Comparison of ENCODE assay signal across 7 mouse cellular contexts in the genomic region with DNA sequence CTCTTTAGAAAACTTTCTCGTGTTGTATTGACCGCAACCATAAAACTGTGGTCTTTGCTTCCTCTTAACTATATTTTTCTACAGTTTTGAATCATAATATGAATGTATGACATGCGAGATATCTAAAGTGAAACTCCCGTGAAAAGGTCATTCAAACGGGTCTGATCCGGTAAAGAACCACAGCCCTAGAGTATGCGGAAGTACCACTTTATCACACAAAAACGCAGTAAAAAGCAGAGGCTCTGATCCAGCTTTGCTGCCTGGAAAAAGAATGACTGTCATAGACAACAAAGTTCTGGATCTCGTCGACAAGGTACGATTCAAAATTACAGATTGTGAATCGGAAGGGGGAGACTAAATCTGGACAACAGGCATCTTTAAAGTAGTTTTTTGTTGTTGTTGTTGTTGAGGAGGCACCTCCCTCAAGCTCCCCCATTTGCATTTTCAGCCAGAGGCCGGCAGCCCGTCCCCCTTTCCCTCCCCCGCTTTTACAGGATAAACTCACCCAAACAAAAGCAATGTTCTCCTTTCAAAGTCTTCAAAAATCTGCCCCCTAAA. TPM values are rescaled to one million over a fixed set of nuclear protein-coding genes. Genes with fewer than 3 reads are reported as not detected.
DNase-seq lines count a peak whose midpoint lies in the region; ATAC-seq and TF ChIP-seq lines count a peak whose summit lies in the region.

No protein-coding gene starts in this region.

- H3K9me3 ChIP-seq in ES-Bruce4 (replicated peaks; ENCODE audit: control insufficient read depth, insufficient read depth, low read length, poor library complexity, severe bottlenecking): no peaks in the 10 kb centered on the region
- H3K9me3 ChIP-seq in heart, embryonic 13.5 days: no peaks in the 10 kb centered on the region
- no peaks in the 10 kb centered on the region for H3K9me3 ChIP-seq in midbrain, embryonic 10.5 days (replicated peaks)

- TF ChIP-seq POLR2A in ES-Bruce4 (IDR thresholded peaks at IDR 0.05; ENCODE audit: insufficient read depth, low read length): no peak

- H3K27me3 ChIP-seq in ES-Bruce4 (ENCODE audit: control insufficient read depth, insufficient read depth, low read length, poor library complexity, severe bottlenecking): no peaks in the 10 kb centered on the region
- H3K27me3 ChIP-seq in heart, embryonic 13.5 days (replicated peaks): no peaks in the 10 kb centered on the region
- no peaks in the 10 kb centered on the region for H3K27me3 ChIP-seq in midbrain, embryonic 10.5 days (ENCODE audit: low read depth, poor library complexity, severe bottlenecking)

- peaks cover 2% of the 10 kb centered on the region for H3K4me1 ChIP-seq in ES-Bruce4 (ENCODE audit: control insufficient read depth, insufficient read depth, low read length)
- peaks cover 4% of the 10 kb centered on the region; the same call in 1 of the 2 replicates for H3K4me1 ChIP-seq in heart, embryonic 13.5 days
- no peaks in the 10 kb centered on the region for H3K4me1 ChIP-seq in midbrain, embryonic 10.5 days

- H3K4me3 ChIP-seq in ES-Bruce4 (ENCODE audit: low read depth, low read length): no peak overlapping the region; the same call in 1 of the 2 replicates
- H3K4me3 ChIP-seq in heart, embryonic 13.5 days: peak overlapping the region; percentile 64
- peak overlapping the region; percentile 35 for H3K4me3 ChIP-seq in midbrain, embryonic 10.5 days

- 5% methylated on average over 15 of the region's 15 CpGs for WGBS in heart, embryonic 13.5 days
- WGBS in midbrain, embryonic 10.5 days: 18% methylated on average over 15 of the region's 15 CpGs

- ATAC-seq in heart, embryonic 13.5 days (ENCODE audit: extremely low read depth, insufficient number of reproducible peaks, low FRiP score, low TSS enrichment): no peak

- no peak for TF ChIP-seq CTCF in ES-Bruce4 (IDR thresholded peaks at IDR 0.05; ENCODE audit: low read depth, low read length)

- H3K27ac ChIP-seq in ES-Bruce4 (ENCODE audit: insufficient read depth, low read length): peak overlapping the region; percentile 77
- peak overlapping the region; percentile 77 for H3K27ac ChIP-seq in heart, embryonic 13.5 days (replicated peaks)
- H3K27ac ChIP-seq in midbrain, embryonic 10.5 days (replicated peaks): no peak overlapping the region

- peak; percentile 13 for DNase-seq in embryo, embryonic 10 days (ENCODE audit: low spot score)
- DNase-seq in kidney, postnatal 14 days: peak; percentile 12
- no peak for DNase-seq in midbrain, embryonic 10.5 days (ENCODE audit: low spot score)
- DNase-seq in yolk sac, embryonic 10.5 days (ENCODE audit: low spot score): peak; percentile 35
- DNase-seq in cerebellum, adult 18-20 months: no peak

- no peaks in the 10 kb centered on the region for H3K36me3 ChIP-seq in ES-Bruce4 (ENCODE audit: control insufficient read depth, insufficient read depth, low read length, poor library complexity, severe bottlenecking)
- H3K36me3 ChIP-seq in heart, embryonic 13.5 days: no peaks in the 10 kb centered on the region
- H3K36me3 ChIP-seq in midbrain, embryonic 10.5 days: no peaks in the 10 kb centered on the region

- H3K4me2 ChIP-seq in heart, embryonic 13.5 days: peak overlapping the region; percentile 68

- H3K9ac ChIP-seq in ES-Bruce4 (ENCODE audit: low read depth, poor library complexity, severe bottlenecking): no peak overlapping the region
- peak overlapping the region; percentile 77 for H3K9ac ChIP-seq in heart, embryonic 13.5 days

- no peak for TF ChIP-seq EP300 in ES-Bruce4 (IDR thresholded peaks at IDR 0.05; ENCODE audit: insufficient read depth, low read depth, low read length)

RNA-seq across cellular contexts. Expression of a gene that starts 0.4 kb away (rescaled TPM):
- 25.3 and 26.2 TPM in 2 replicates for polyA plus RNA-seq in ES-Bruce4 (2011; ENCODE audit: insufficient read depth, insufficient read length, low read depth, missing spikeins)
- 7.6 and 8.8 TPM in 2 replicates for polyA plus RNA-seq in heart, embryonic 13.5 days (2015; fragmentation: Nextera tagmentation; extraction: Ambion mirVana)
- 1.2 and 1.8 TPM in 2 replicates for polyA plus RNA-seq in midbrain, embryonic 10.5 days (2016; fragmentation: Nextera tagmentation; extraction: Ambion mirVana)

RNA-seq across cellular contexts. Expression of a gene that starts 14.4 kb away (rescaled TPM):
- polyA plus RNA-seq in ES-Bruce4 (2011; ENCODE audit: insufficient read depth, insufficient read length, low read depth, missing spikeins): not detected in 2 replicates
- 0.13 TPM in 1 of 2 replicates, not detected in the other for polyA plus RNA-seq in heart, embryonic 13.5 days (2015; fragmentation: Nextera tagmentation; extraction: Ambion mirVana)
- polyA plus RNA-seq in midbrain, embryonic 10.5 days (2016; fragmentation: Nextera tagmentation; extraction: Ambion mirVana): not detected in 2 replicates

RNA-seq across cellular contexts. Expression of a gene that starts 27.0 kb away (rescaled TPM):
- 1.2 and 2.5 TPM in 2 replicates for polyA plus RNA-seq in ES-Bruce4 (2011; ENCODE audit: insufficient read depth, insufficient read length, low read depth, missing spikeins)
- polyA plus RNA-seq in heart, embryonic 13.5 days (2015; fragmentation: Nextera tagmentation; extraction: Ambion mirVana): 0.57 TPM in 2 replicates
- polyA plus RNA-seq in midbrain, embryonic 10.5 days (2016; fragmentation: Nextera tagmentation; extraction: Ambion mirVana): 0.11 TPM in 1 of 2 replicates, not detected in the other

RNA-seq across cellular contexts. Expression of a gene that starts 38.3 kb away (rescaled TPM):
- polyA plus RNA-seq in ES-Bruce4 (2011; ENCODE audit: insufficient read depth, insufficient read length, low read depth, missing spikeins): 16.0 and 16.3 TPM in 2 replicates
- polyA plus RNA-seq in heart, embryonic 13.5 days (2015; fragmentation: Nextera tagmentation; extraction: Ambion mirVana): 2.3 and 2.6 TPM in 2 replicates
- polyA plus RNA-seq in midbrain, embryonic 10.5 days (2016; fragmentation: Nextera tagmentation; extraction: Ambion mirVana): 0.41 and 0.46 TPM in 2 replicates

RNA-seq across cellular contexts. Expression of a gene that starts 54.8 kb away (rescaled TPM):
- not detected in 2 replicates for polyA plus RNA-seq in ES-Bruce4 (2011; ENCODE audit: insufficient read depth, insufficient read length, low read depth, missing spikeins)
- polyA plus RNA-seq in heart, embryonic 13.5 days (2015; fragmentation: Nextera tagmentation; extraction: Ambion mirVana): 0.20 and 0.22 TPM in 2 replicates
- polyA plus RNA-seq in midbrain, embryonic 10.5 days (2016; fragmentation: Nextera tagmentation; extraction: Ambion mirVana): 0.25 TPM in 1 of 2 replicates, not detected in the other

Comparison
In these comparisons a context has a peak if more than half of its experiments do, and no peak if none do; other contexts are left out.
1. DNase-seq: peak in embryo, embryonic 10 days (single experiment), kidney, postnatal 14 days (single experiment) and yolk sac, embryonic 10.5 days (single experiment); none in midbrain, embryonic 10.5 days (single experiment) and cerebellum, adult 18-20 months (0 of 2).